Mouse (Mus musculus) adrenal gland (tissue): Measurements from ENCODE around the gene Spaca7.
"Not testable (repeated sequence)": the region's sequence is repeated elsewhere in the genome, so short reads cannot be mapped to it uniquely, and the experiment has no call there.

ENCODE experiments used
- intact Hi-C: fragments of 180-260 bp; cut with DNase I; formaldehyde crosslinking; loops from one replicate; pipeline ENCODE4 v1.15.1; 2025

Spaca7 gene

GRCm38 (mm10) chr8:12608810-12609209, 36.0 kb downstream of the Spaca7 start:
- intact Hi-C loops, result loop anchor here (5.0 kb wide), 1 partner anchor 652 kb away; no protein-coding TSS in a partner anchor

GRCm38 (mm10) chr8:12609752-12610449, 37.1 kb downstream of the Spaca7 start:
- intact Hi-C loops, result loop anchor here (5.0 kb wide), 2 partner anchors 67 to 653 kb away; no protein-coding TSS in a partner anchor

- intact Hi-C loops, result loop anchor here (5.0 kb wide), 1 partner anchor 64 kb away; no protein-coding TSS in a partner anchor
These were observed 40.4 kb downstream of the Spaca7 start for GRCm38 (mm10) chr8:12613201-12613600.

GRCm38 (mm10) chr8:12617369-12617768, 44.5 kb downstream of the Spaca7 start:
- intact Hi-C loops, result not testable (repeated sequence)

- intact Hi-C loops, result no loop called here
These were observed 48.9 kb downstream of the Spaca7 start for GRCm38 (mm10) chr8:12621550-12622222.

- intact Hi-C loops, result no loop called here
These were observed 53.1 kb downstream of the Spaca7 start for GRCm38 (mm10) chr8:12625890-12626289.

GRCm38 (mm10) chr8:12629079-12629478, 56.2 kb downstream of the Spaca7 start:
- intact Hi-C loops, result no loop called here

- intact Hi-C loops, result no loop called here
These were observed 62.5 kb downstream of the Spaca7 start for GRCm38 (mm10) chr8:12635366-12635765.

GRCm38 (mm10) chr8:12638446-12638845, 65.6 kb downstream of the Spaca7 start:
- intact Hi-C loops, result no loop called here

GRCm38 (mm10) chr8:12641527-12641926, 68.7 kb downstream of the Spaca7 start:
- intact Hi-C loops, result no loop called here

- intact Hi-C loops, result no loop called here
These were observed 71.5 kb downstream of the Spaca7 start for GRCm38 (mm10) chr8:12644341-12644740.

GRCm38 (mm10) chr8:12644894-12645293, 72.1 kb downstream of the Spaca7 start:
- intact Hi-C loops, result no loop called here

- intact Hi-C loops, result no loop called here
These were observed 73.7 kb downstream of the Spaca7 start for GRCm38 (mm10) chr8:12646536-12646935.

- intact Hi-C loops, result no loop called here
These were observed 76.1 kb downstream of the Spaca7 start for GRCm38 (mm10) chr8:12648951-12649350.
